Mouse (Mus musculus) forebrain, embryonic 16.5 days (tissue): ENCODE measurements around the gene Ttll3. TPM values are rescaled to one million over a fixed set of nuclear protein-coding genes. Genes with fewer than 3 reads are reported as not detected.

ENCODE experiments used
- ATAC-seq: fragments of 200-750 bp; cut with Nextera tagmentation; 2 replicates; pipeline ENCODE4 v1.8.0; 2017; ENCODE audit warnings: mild to moderate bottlenecking, moderate library complexity
- H3K27ac ChIP-seq: fragments of 300-500 bp; sonication (generic); 2 replicates; pipeline ENCODE4 v1.5.1; 2014; ENCODE audit warnings: low read length, control low read depth
- H3K27me3 ChIP-seq: fragments of 300-500 bp; sonication (generic); replicated peaks from 2 replicates; pipeline ENCODE4 v1.6.1; 2014; ENCODE audit warnings: low read length; ENCODE audit not compliant: control insufficient read depth, insufficient read depth
- H3K36me3 ChIP-seq: fragments of 300-500 bp; sonication (generic); 2 replicates; pipeline ENCODE4 v1.6.1; 2014; ENCODE audit not compliant: control insufficient read depth, insufficient read depth
- H3K4me1 ChIP-seq: fragments of 300-500 bp; sonication (generic); replicated peaks from 2 replicates; pipeline ENCODE4 v1.6.1; 2014; ENCODE audit warnings: low read length; ENCODE audit not compliant: control insufficient read depth, insufficient read depth
- H3K4me2 ChIP-seq: fragments of 300-500 bp; sonication (generic); 2 replicates; pipeline ENCODE4 v1.6.1; 2014; ENCODE audit warnings: mild to moderate bottlenecking, low read length, control low read depth
- H3K4me3 ChIP-seq: fragments of 300-500 bp; sonication (generic); replicated peaks from 2 replicates; pipeline ENCODE4 v1.5.1; 2014; ENCODE audit warnings: mild to moderate bottlenecking, low read length, control low read depth
- H3K9ac ChIP-seq: fragments of 300-500 bp; sonication (generic); replicated peaks from 2 replicates; pipeline ENCODE4 v1.6.1; 2014; ENCODE audit warnings: low read depth, low read length, control low read depth
- H3K9me3 ChIP-seq: fragments of 300-500 bp; sonication (generic); 2 replicates; pipeline ENCODE4 v1.6.1; 2016; ENCODE audit warnings: low read length; ENCODE audit not compliant: control insufficient read depth
- WGBS: fragments of 180-500 bp; shearing (Covaris S2); extraction: QIAGEN DNeasy Blood & Tissue Kit; methylation state at CpG from one replicate; pipeline ENCODE4 v1.1.7; 2014; 5-methylcytosine and 5-hydroxymethylcytosine counted together
- microRNA-seq: library from miRNA; unstranded; fragments of <30 nt; microRNA quantifications from one replicate; pipeline ENCODE4, GENCODE M21; 2017
- polyA plus RNA-seq: library from polyadenylated mRNA; unstranded; fragments of >200 nt; fragmentation: Nextera tagmentation; extraction: Ambion mirVana; gene quantifications from 2 replicates; pipeline ENCODE4 v1.2.1, GENCODE M21; 2015

The Ttll3 gene
- polyA plus RNA-seq, 1 experiment from 2014 or later = 8.7 TPM

GRCm38 (mm10) chr6:113455007-113455406, 65.9 kb downstream of the Ttll3 start:
- no peak for ATAC-seq
- H3K9me3 ChIP-seq = no peaks in the 10 kb centered on the region
- H3K36me3 ChIP-seq = no peaks in the 10 kb centered on the region
- 78% methylated on average over 5 of the region's 5 CpGs for WGBS
- no peak overlapping the region for H3K4me2 ChIP-seq
- H3K4me3 ChIP-seq = no peak overlapping the region
- no peak overlapping the region for H3K9ac ChIP-seq
- H3K4me1 ChIP-seq = peaks cover 5% of the 10 kb centered on the region; the same call in 1 of the 2 replicates
- H3K27ac ChIP-seq = no peak overlapping the region
- no peaks in the 10 kb centered on the region for H3K27me3 ChIP-seq

- Histone ChIP-seq H3K27ac (no peak within 1 kb of the TSS), H3K4me2 (no peak within 1 kb of the TSS), H3K36me3 (no peaks in the 10 kb centered on the region), H3K4me1 (no peaks in the 10 kb centered on the region), H3K9ac (no peak within 1 kb of the TSS), H3K4me3 (no peak within 1 kb of the TSS), H3K27me3 (no peaks in the 10 kb centered on the region), H3K9me3 (no peaks in the 10 kb centered on the region)
- no peak for ATAC-seq
- WGBS = 77% methylated on average over 10 of the region's 10 CpGs
These were observed 69.0 kb downstream of the Ttll3 start, which contains the start of gene Il17re for GRCm38 (mm10) chr6:113457952-113458534. TSS of gene Il17re (plus strand) at chr6:113458484.

GRCm38 (mm10) chr6:113458635-113459034, 69.6 kb downstream of the Ttll3 start:
- H3K36me3 ChIP-seq = no peaks in the 10 kb centered on the region
- no peaks in the 10 kb centered on the region for H3K9me3 ChIP-seq
- H3K4me1 ChIP-seq = no peaks in the 10 kb centered on the region
- no peak overlapping the region for H3K4me3 ChIP-seq
- H3K4me2 ChIP-seq = no peak overlapping the region
- no peaks in the 10 kb centered on the region for H3K27me3 ChIP-seq
- 72% methylated on average over 10 of the region's 10 CpGs for WGBS
- no peak overlapping the region for H3K9ac ChIP-seq
- H3K27ac ChIP-seq = no peak overlapping the region
- ATAC-seq = no peak

GRCm38 (mm10) chr6:113464040-113464439, 75.0 kb downstream of the Ttll3 start:
- WGBS = 65% methylated on average over 7 of the region's 7 CpGs
- H3K4me2 ChIP-seq = no peak overlapping the region

More at GRCm38 (mm10) chr6:113464040-113464439, 75.0 kb downstream of the Ttll3 start:
- ATAC-seq = no peak
- Histone ChIP-seq H3K27ac (no peak overlapping the region), H3K4me3 (no peak overlapping the region), H3K4me1 (no peaks in the 10 kb centered on the region; the same call in 1 of the 2 replicates), H3K27me3 (no peaks in the 10 kb centered on the region; the same call in 1 of the 2 replicates), H3K9me3 (no peaks in the 10 kb centered on the region), H3K36me3 (no peaks in the 10 kb centered on the region), H3K9ac (no peak overlapping the region)

Small RNA genes lying within 50 kb of the gene (microRNA-seq; reads per million reads assigned to microRNA genes)
- not detected for gene Gm24387

Other genes starting within 250 kb of the Ttll3 start
- 40.1 and 49.4 TPM in 2 replicates for gene Lhfpl4, start 193.9 kb upstream of the Ttll3 start, polyA plus RNA-seq
- 42.1 and 44.4 TPM in 2 replicates for gene Mtmr14, start 151.4 kb upstream of the Ttll3 start, polyA plus RNA-seq
- 0.32 and 1.4 TPM in 2 replicates for gene Cpne9, start 107.0 kb upstream of the Ttll3 start, polyA plus RNA-seq
- 19.9 and 20.3 TPM in 2 replicates for gene Brpf1, start 82.1 kb upstream of the Ttll3 start, polyA plus RNA-seq
- 11.3 and 11.9 TPM in 2 replicates for gene Ogg1, start 62.3 kb upstream of the Ttll3 start, polyA plus RNA-seq
- 78.9 and 99.3 TPM in 2 replicates for gene Camk1, start 45.3 kb upstream of the Ttll3 start, polyA plus RNA-seq
- gene Tada3, start 11.4 kb upstream of the Ttll3 start, polyA plus RNA-seq = 83.3 and 88.8 TPM in 2 replicates
- gene Arpc4, start 11.1 kb upstream of the Ttll3 start, polyA plus RNA-seq = 407 and 414 TPM in 2 replicates
- 13.9 and 16.3 TPM in 2 replicates for gene Rpusd3, start 30.1 kb downstream of the Ttll3 start, polyA plus RNA-seq
- not detected in 2 replicates for gene Cidec, start 46.5 kb downstream of the Ttll3 start, polyA plus RNA-seq
- gene Jagn1, start 53.3 kb downstream of the Ttll3 start, polyA plus RNA-seq = 90.9 and 98.9 TPM in 2 replicates
- gene Il17re, start 69.2 kb downstream of the Ttll3 start, polyA plus RNA-seq = 0.07 TPM in 1 of 2 replicates, not detected in the other
- gene Il17rc, start 82.2 kb downstream of the Ttll3 start, polyA plus RNA-seq = 2.4 and 3.5 TPM in 2 replicates
- gene Creld1, start 94.0 kb downstream of the Ttll3 start, polyA plus RNA-seq = 62.6 and 73.9 TPM in 2 replicates
- gene Prrt3, start 112.7 kb downstream of the Ttll3 start, polyA plus RNA-seq = 5.2 and 8.5 TPM in 2 replicates
- 106 and 108 TPM in 2 replicates for gene Emc3, start 142.4 kb downstream of the Ttll3 start, polyA plus RNA-seq
- 4.3 and 4.7 TPM in 2 replicates for gene Fancd2, start 142.4 kb downstream of the Ttll3 start, polyA plus RNA-seq
- 0.19 TPM in 1 of 2 replicates, not detected in the other for gene Fancd2os, start 211.5 kb downstream of the Ttll3 start, polyA plus RNA-seq
- gene Brk1, start 215.5 kb downstream of the Ttll3 start, polyA plus RNA-seq = 231 and 240 TPM in 2 replicates
- gene Vhl, start 234.7 kb downstream of the Ttll3 start, polyA plus RNA-seq = 78.1 and 82.2 TPM in 2 replicates
- 1.4 and 1.5 TPM in 2 replicates for gene Irak2, start 249.2 kb downstream of the Ttll3 start, polyA plus RNA-seq